Mouse (Mus musculus) intestine, embryonic 15.5 days (tissue): Measurements from ENCODE around the gene Spert. TPM values are rescaled to one million over a fixed set of nuclear protein-coding genes. Genes with fewer than 3 reads are reported as not detected.

Source experiments
- ATAC-seq: fragments of 200-750 bp; cut with Nextera tagmentation; 2 replicates; pipeline ENCODE4 v1.8.0; 2017; ENCODE audit warnings: moderate TSS enrichment, moderate library complexity
- H3K27ac ChIP-seq: fragments of 300-500 bp; sonication (generic); 2 replicates; pipeline ENCODE4 v1.5.1; 2015; ENCODE audit warnings: mild to moderate bottlenecking, inconsistent platforms
- H3K27me3 ChIP-seq: fragments of 300-500 bp; sonication (generic); replicated peaks from 2 replicates; pipeline ENCODE4 v1.6.1; 2015; ENCODE audit warnings: inconsistent platforms
- H3K36me3 ChIP-seq: fragments of 300-500 bp; sonication (generic); 2 replicates; pipeline ENCODE4 v1.6.1; 2015; ENCODE audit warnings: inconsistent platforms
- H3K4me1 ChIP-seq: fragments of 300-500 bp; sonication (generic); replicated peaks from 2 replicates; pipeline ENCODE4 v1.6.1; 2015; ENCODE audit warnings: inconsistent platforms
- H3K4me2 ChIP-seq: fragments of 300-500 bp; sonication (generic); replicated peaks from 2 replicates; pipeline ENCODE4 v1.6.1; 2015; ENCODE audit warnings: mild to moderate bottlenecking, inconsistent platforms
- H3K4me3 ChIP-seq: fragments of 300-500 bp; sonication (generic); replicated peaks from 2 replicates; pipeline ENCODE4 v1.5.1; 2015; ENCODE audit warnings: inconsistent platforms
- H3K9ac ChIP-seq: fragments of 300-500 bp; sonication (generic); 2 replicates; pipeline ENCODE4 v1.6.1; 2015; ENCODE audit warnings: inconsistent platforms
- H3K9me3 ChIP-seq: fragments of 300-500 bp; sonication (generic); 2 replicates; pipeline ENCODE4 v1.6.1; 2016; ENCODE audit warnings: inconsistent platforms
- WGBS: fragments of 180-500 bp; shearing (Covaris S2); methylation state at CpG from one replicate; pipeline ENCODE4 v1.1.7; 2015; 5-methylcytosine and 5-hydroxymethylcytosine counted together
- polyA plus RNA-seq: library from polyadenylated mRNA; unstranded; fragments of >200 nt; fragmentation: Nextera tagmentation; extraction: Ambion mirVana; gene quantifications from 2 replicates; pipeline ENCODE4 v1.2.1, GENCODE M21; 2015

Spert gene
- not detected in 2 replicates for polyA plus RNA-seq

DNA sequence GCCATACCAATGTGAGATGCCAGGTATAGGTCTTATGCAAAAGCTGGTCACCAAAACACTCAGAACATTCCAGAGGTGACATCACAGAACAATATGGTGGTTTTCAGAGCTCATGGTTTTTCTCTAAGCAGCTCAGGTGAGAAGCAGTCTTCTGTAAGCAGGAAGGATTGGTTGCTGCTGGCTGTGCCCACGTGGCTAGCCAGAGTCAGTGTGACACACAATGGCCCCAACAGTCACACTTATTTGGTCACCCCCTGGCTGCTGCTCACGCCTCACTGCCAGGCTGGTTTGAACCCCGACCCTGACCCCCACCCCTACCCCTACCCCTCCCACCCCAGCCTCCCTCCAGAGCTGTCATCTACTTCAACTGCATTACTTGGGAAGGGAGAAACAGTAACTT is at the start of gene Spert:
Gene Spert, minus strand, starts transcription at position 139 of the 400 bp plus-strand sequence.
- H3K4me1 ChIP-seq, result no peaks in the 10 kb centered on the region

DNA sequence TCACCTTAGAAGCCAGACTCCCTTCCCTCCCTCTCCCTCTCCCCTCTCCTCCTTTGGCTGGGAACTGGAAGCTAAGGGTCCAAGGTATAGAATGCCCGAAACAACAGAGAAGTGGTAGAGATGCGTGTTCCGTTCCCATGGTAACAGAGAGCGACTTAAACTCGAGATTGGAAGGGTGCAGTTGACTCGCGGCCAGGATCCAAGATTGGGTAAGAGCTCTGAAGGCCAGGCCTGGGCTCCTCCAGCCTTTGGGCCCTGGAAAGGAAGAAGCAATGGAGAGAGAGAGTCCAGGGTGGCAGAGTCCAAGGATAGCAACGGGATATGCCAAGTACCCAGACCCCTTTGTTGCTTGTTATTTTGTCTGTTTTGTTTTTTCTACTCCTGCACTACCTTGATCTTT is 49.2 kb upstream of the Spert start, which contains the start of gene Erich6b:
Gene Erich6b, plus strand, starts transcription at position 180 of the 400 bp plus-strand sequence.
- WGBS, result 82% methylated on average over 8 of the region's 8 CpGs
- Histone ChIP-seq H3K4me2 (no peak within 1 kb of the TSS), H3K27ac (no peak within 1 kb of the TSS), H3K4me3 (no peak within 1 kb of the TSS), H3K36me3 (no peaks in the 10 kb centered on the region), H3K27me3 (no peaks in the 10 kb centered on the region), H3K4me1 (no peaks in the 10 kb centered on the region), H3K9me3 (no peaks in the 10 kb centered on the region), H3K9ac (no peak within 1 kb of the TSS)
- ATAC-seq, result no peak

More for the DNA sequence above, at the start of gene Spert:
- Histone ChIP-seq H3K4me2 (no peak within 1 kb of the TSS), H3K27ac (no peak within 1 kb of the TSS), H3K9me3 (no peaks in the 10 kb centered on the region), H3K9ac (no peak within 1 kb of the TSS), H3K36me3 (no peaks in the 10 kb centered on the region), H3K27me3 (no peaks in the 10 kb centered on the region), H3K4me3 (no peak within 1 kb of the TSS)
- no peak for ATAC-seq
- WGBS, result 58% methylated on average over 3 of the region's 3 CpGs

DNA sequence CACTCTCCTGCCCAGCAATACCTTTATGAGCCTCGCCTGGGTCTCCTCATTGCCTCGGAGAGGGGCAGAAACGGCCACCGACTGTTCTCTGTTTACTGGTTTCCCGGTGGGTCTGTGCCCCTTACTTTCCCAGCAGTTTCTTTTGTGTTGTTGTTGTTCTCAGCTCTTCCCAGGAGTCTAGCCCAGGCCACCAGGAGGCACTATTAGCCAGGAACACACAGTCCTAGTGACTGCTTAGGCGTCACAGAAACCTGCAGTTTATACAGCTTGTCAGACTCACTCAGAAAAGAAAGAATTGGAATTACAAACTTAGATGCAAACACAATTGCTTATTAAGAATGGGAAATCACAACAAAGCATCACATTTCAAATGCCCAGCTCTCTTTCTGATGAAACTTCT is 48.5 kb upstream of the Spert start:
- whole genome bisulfite sequencing, result 67% methylated on average over 6 of the region's 6 CpGs
- Histone ChIP-seq H3K27ac (no peak overlapping the region), H3K27me3 (no peaks in the 10 kb centered on the region), H3K36me3 (no peaks in the 10 kb centered on the region), H3K4me1 (no peaks in the 10 kb centered on the region), H3K4me2 (no peak overlapping the region), H3K4me3 (no peak overlapping the region), H3K9me3 (no peaks in the 10 kb centered on the region), H3K9ac (no peak overlapping the region)
- ATAC-seq, result no peak

DNA sequence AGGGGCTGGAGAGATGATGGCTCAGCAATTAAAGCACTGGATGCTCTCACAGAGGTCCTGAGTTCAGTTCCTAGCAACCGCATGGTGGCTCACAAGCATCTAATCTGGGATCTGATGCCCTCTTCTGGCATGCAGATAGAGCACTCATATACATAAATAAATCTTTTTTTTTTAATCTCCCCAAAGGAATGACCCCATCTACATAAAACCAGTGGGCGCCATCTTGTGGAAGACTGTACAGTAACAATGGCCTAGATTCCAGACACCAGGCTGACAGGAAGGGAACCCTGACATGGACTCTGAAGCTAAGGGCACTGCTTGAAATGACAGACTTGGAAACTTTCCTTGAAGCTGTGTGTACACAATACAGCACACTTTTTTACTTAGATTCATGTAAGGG is 47.9 kb upstream of the Spert start:
- no peak for ATAC-seq
- Histone ChIP-seq H3K27me3 (no peaks in the 10 kb centered on the region), H3K36me3 (no peaks in the 10 kb centered on the region), H3K4me2 (no peak overlapping the region), H3K4me3 (no peak overlapping the region), H3K4me1 (no peaks in the 10 kb centered on the region), H3K27ac (no peak overlapping the region), H3K9ac (no peak overlapping the region), H3K9me3 (no peaks in the 10 kb centered on the region)
- WGBS, result 87% methylated on average over 2 of the region's 2 CpGs

DNA sequence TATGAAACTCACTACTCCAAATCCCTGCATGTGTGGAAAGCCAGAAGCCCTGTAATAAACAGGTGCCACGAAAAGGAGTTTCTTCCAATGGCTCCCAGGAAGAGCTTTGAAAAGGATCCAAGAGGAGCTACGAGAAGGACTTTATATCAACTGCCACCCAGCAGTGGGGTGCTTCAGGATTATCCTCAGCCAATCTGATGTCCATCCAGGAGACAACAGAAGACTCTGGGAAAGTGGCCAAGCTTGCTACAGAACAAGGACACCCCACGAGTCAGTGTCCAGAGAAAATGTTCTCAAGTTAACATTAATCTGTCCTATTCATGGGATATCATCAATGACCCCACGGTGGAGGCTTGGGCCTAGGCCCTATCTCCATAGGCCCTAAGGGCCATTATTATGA is 44.7 kb upstream of the Spert start:
- Histone ChIP-seq H3K9ac (no peak overlapping the region), H3K4me1 (no peaks in the 10 kb centered on the region), H3K4me3 (no peak overlapping the region), H3K27ac (no peak overlapping the region), H3K9me3 (no peaks in the 10 kb centered on the region), H3K4me2 (no peak overlapping the region), H3K36me3 (no peaks in the 10 kb centered on the region), H3K27me3 (no peaks in the 10 kb centered on the region)
- WGBS, result 82% methylated on average over 4 of the region's 4 CpGs
- no peak for ATAC-seq

DNA sequence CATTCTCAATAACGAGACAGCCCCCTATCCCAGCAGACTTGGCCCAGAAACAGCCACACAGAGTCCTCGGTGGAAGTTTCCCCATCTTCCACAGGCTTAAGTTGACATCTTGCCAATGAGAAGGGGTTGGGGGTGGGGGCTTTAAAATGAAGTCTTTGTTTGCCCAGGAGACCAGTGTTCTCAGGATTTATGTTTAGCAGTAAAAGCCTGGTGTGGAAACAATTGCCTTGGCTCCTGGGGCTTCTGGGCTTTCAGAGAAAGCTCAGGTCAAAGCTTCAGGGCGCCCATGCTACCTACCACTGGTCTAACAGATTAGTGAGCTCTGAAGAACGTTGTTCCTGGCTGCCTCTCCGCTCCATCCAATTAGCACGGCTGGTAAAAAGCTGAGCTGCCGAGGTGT is 43.2 kb upstream of the Spert start:
- 59% methylated on average over 7 of the region's 7 CpGs for WGBS
- Histone ChIP-seq H3K27me3 (no peaks in the 10 kb centered on the region), H3K4me2 (no peak overlapping the region), H3K4me1 (no peaks in the 10 kb centered on the region), H3K4me3 (no peak overlapping the region), H3K36me3 (no peaks in the 10 kb centered on the region), H3K9ac (no peak overlapping the region), H3K27ac (no peak overlapping the region), H3K9me3 (no peaks in the 10 kb centered on the region)
- no peak for ATAC-seq

DNA sequence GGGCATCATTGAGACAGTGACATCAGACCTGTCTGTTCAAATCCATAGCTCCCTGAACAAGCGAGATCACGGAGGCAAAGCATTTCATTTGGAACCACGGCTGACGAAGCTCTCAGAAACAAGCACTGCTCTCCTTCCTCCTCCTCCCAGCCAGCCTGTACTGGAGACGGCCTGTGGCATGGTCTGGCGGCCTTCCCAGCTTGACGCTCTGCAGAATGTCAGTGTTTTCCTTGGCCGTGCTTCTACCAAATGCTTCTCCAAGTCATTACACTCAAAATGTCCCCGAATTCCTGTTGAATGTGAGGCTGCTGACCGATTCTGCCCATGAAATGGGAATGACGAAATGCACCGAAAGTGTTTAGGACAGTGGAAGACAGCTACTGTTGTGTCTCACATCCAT is 42.4 kb upstream of the Spert start:
- 54% methylated on average over 12 of the region's 12 CpGs for WGBS
- H3K27me3 ChIP-seq, result no peaks in the 10 kb centered on the region
- H3K9ac ChIP-seq, result no peak overlapping the region
- H3K4me3 ChIP-seq, result no peak overlapping the region
- ATAC-seq, result no peak
- no peak overlapping the region for H3K27ac ChIP-seq
- no peaks in the 10 kb centered on the region for H3K4me1 ChIP-seq
- no peak overlapping the region for H3K4me2 ChIP-seq
- no peaks in the 10 kb centered on the region for H3K9me3 ChIP-seq
- H3K36me3 ChIP-seq, result no peaks in the 10 kb centered on the region

DNA sequence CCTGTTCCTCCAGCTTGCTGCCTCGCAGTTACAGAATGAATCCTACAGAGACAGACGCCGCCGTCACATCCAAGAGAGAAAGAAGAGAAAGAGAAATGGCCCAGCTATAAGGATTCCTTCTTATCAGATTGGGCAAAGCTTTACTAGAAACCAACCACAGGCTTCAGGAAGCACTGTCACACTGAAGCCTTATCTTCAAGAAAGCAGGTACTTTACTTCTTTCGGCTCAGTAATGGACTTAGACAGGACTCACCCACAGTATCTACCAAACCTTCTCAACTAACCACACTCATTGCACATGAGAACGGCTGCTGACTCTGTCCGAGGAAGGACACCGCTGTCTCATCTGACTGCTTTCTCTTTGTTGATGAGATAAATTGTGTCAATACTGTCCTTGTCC is 36.0 kb upstream of the Spert start:
- Histone ChIP-seq H3K4me3 (no peak overlapping the region), H3K9me3 (no peaks in the 10 kb centered on the region), H3K36me3 (no peaks in the 10 kb centered on the region), H3K4me1 (no peaks in the 10 kb centered on the region), H3K27ac (no peak overlapping the region), H3K9ac (no peak overlapping the region), H3K4me2 (no peak overlapping the region), H3K27me3 (no peaks in the 10 kb centered on the region)
- WGBS, result 86% methylated on average over 8 of the region's 8 CpGs
- no peak for ATAC-seq

DNA sequence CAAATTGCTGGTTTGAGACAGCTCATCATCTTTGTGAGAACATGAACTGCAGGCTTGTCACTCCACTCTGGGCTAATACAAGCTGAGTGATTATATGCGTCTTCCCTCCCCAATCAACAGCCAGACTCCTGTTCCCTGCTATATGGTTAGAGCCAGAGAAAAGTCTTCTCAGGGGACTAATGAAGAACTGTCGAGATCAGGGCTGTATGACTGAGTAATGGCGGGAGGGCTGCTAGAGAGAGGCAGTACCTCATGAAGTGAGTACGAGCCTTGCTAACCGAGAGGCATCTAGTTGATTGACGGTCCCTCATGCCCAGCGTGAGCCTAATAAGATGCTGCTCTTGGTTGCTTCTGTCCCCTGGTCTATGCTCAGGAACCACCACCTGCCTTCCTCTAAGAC is 30.1 kb upstream of the Spert start:
- Histone ChIP-seq H3K9ac (no peak overlapping the region), H3K36me3 (no peaks in the 10 kb centered on the region), H3K27me3 (no peaks in the 10 kb centered on the region), H3K4me1 (no peaks in the 10 kb centered on the region), H3K4me3 (no peak overlapping the region), H3K9me3 (no peaks in the 10 kb centered on the region), H3K4me2 (no peak overlapping the region), H3K27ac (no peak overlapping the region)
- 80% methylated on average over 7 of the region's 7 CpGs for WGBS
- ATAC-seq, result no peak

DNA sequence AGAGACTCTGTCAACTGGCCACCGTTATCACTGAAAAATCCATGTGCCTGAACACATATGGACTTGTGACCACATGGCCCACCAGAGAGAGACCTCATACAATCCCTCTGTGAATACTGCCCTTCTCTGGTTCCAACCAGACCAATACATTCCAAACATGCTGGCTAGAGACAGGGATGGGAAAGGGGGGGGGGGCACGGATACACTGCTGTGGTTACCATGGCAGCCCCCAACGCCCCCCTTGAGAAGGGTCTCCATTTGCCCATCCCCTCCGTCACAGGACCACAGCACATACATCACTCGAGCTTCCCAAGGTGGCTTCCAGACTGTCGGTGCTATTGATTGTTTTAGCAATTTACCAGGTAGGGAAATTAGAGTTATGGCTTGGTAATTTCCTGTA is 23.5 kb upstream of the Spert start:
- Histone ChIP-seq H3K27ac (no peak overlapping the region), H3K9ac (no peak overlapping the region), H3K4me1 (no peaks in the 10 kb centered on the region), H3K27me3 (no peaks in the 10 kb centered on the region), H3K4me3 (no peak overlapping the region), H3K36me3 (no peaks in the 10 kb centered on the region), H3K9me3 (no peaks in the 10 kb centered on the region), H3K4me2 (no peak overlapping the region)
- no peak for ATAC-seq
- 76% methylated on average over 6 of the region's 6 CpGs for WGBS

DNA sequence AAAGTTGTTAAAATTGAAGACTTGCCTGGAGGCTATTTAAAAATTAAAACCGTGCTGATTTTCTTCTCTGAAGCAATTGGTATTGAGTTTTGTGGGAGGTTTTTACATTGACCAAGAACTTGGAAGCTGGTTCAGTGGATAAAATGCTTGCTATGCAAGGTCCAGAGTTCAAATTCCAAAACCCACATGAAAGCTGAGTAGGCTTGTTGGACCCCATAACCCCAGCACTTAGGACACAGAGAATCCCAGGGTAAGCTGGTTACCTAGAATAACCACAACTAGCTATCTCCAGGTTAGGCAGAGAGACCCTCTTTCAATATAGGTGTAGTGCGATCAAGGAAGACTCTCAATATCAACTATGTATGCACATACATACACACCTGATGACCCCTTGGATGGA is 16.3 kb upstream of the Spert start:
- H3K4me1 ChIP-seq, result no peaks in the 10 kb centered on the region
- no peak for ATAC-seq
- H3K27ac ChIP-seq, result no peak overlapping the region
- no peaks in the 10 kb centered on the region for H3K27me3 ChIP-seq
- H3K9me3 ChIP-seq, result no peaks in the 10 kb centered on the region
- WGBS, result 94% methylated on average over 2 of the region's 2 CpGs
- H3K4me3 ChIP-seq, result no peak overlapping the region
- no peak overlapping the region for H3K4me2 ChIP-seq
- H3K36me3 ChIP-seq, result no peaks in the 10 kb centered on the region
- no peak overlapping the region for H3K9ac ChIP-seq

DNA sequence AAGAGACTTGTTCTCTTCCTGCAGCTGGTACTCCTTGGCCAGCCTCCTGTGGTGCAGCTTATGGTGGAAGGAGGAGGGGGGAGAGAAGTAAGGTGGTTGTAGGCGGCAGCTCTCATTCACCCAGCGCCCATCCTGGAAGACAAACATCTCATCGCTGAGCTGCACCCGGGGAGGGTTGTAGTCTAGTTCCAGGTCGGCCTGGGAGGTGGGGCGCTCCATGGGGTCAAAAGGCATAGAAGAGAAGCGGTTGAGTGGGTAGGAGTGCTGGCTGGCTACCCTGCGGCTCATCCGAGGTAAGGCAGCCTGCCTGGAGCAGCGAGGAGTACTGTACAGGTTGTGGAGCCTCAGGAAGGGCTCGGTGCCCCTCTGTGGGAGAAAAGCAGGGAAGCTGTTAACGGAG is 9.0 kb downstream of the Spert start:
- peak; percentile 53; the same call in 1 of the 2 replicates for ATAC-seq
- H3K27ac ChIP-seq, result no peak overlapping the region
- 67% methylated on average over 12 of the region's 12 CpGs for WGBS

DNA sequence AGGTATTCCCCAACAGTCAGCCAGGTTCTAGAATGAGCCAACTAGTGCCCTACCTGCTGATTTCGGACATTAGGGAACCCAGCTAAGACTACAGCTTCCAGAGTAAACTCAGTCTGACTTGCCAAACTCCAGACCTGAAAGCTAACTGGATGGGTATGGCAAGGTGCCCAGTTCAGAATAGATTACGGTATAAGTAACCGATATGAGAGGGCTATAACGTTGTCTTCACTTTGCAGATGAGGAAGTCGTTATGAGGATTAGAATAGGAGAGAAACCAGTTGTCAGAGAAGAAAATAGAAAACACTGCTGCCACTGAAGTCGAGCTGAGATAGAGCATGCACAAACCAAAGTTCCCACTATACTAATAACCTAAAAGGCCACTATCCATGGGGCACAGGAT is 13.9 kb downstream of the Spert start:
- Histone ChIP-seq H3K36me3 (no peaks in the 10 kb centered on the region), H3K4me1 (no peaks in the 10 kb centered on the region), H3K9me3 (no peaks in the 10 kb centered on the region), H3K9ac (no peak overlapping the region), H3K4me2 (no peak overlapping the region), H3K27me3 (no peaks in the 10 kb centered on the region), H3K4me3 (no peak overlapping the region), H3K27ac (no peak overlapping the region)
- 78% methylated on average over 6 of the region's 6 CpGs for WGBS
- no peak for ATAC-seq

More for the DNA sequence above, 9.0 kb downstream of the Spert start:
- Histone ChIP-seq H3K4me2 (no peak overlapping the region), H3K4me3 (no peak overlapping the region), H3K9ac (no peak overlapping the region), H3K4me1 (no peaks in the 10 kb centered on the region), H3K36me3 (no peaks in the 10 kb centered on the region), H3K27me3 (no peaks in the 10 kb centered on the region), H3K9me3 (no peaks in the 10 kb centered on the region)
